Mouse (Mus musculus) embryonic facial prominence, embryonic 11.5 days (tissue): Measurements from ENCODE around the gene Gsdma3. TPM values are rescaled to one million over a fixed set of nuclear protein-coding genes. Genes with fewer than 3 reads are reported as not detected.
"Not testable (repeated sequence)": the region's sequence is repeated elsewhere in the genome, so short reads cannot be mapped to it uniquely, and the experiment has no call there.

Source experiments
- ATAC-seq: fragments of 200-750 bp; cut with Nextera tagmentation; replicated peaks from 2 replicates; pipeline ENCODE4 v1.8.0; 2017; ENCODE audit warnings: low read depth; ENCODE audit not compliant: insufficient number of reproducible peaks, low FRiP score, low TSS enrichment
- DNase-seq: peaks from one replicate; pipeline ENCODE4 v3.0.0-alpha.2; 2015; ENCODE audit warnings: low spot score
- H3K27ac ChIP-seq: fragments of 300-500 bp; sonication (generic); replicated peaks from 2 replicates; pipeline ENCODE4 v1.5.1; 2014; ENCODE audit warnings: mild to moderate bottlenecking, low read depth, low read length, control low read depth
- H3K27me3 ChIP-seq: fragments of 300-500 bp; sonication (generic); 2 replicates; pipeline ENCODE4 v1.6.1; 2014; ENCODE audit warnings: mild to moderate bottlenecking, low read length, moderate library complexity, mixed read lengths; ENCODE audit not compliant: control insufficient read depth, insufficient read depth
- H3K36me3 ChIP-seq: fragments of 300-500 bp; sonication (generic); replicated peaks from 2 replicates; pipeline ENCODE4 v1.6.1; 2014; ENCODE audit warnings: low read depth, mild to moderate bottlenecking, low read length, moderate library complexity, mixed read lengths; ENCODE audit not compliant: control insufficient read depth, insufficient read depth
- H3K4me1 ChIP-seq: fragments of 300-500 bp; sonication (generic); 2 replicates; pipeline ENCODE4 v1.6.1; 2014; ENCODE audit warnings: low read length, mixed read lengths; ENCODE audit not compliant: control insufficient read depth, insufficient read depth
- H3K4me2 ChIP-seq: fragments of 300-500 bp; sonication (generic); 2 replicates; pipeline ENCODE4 v1.6.1; 2014; ENCODE audit warnings: low read depth, mild to moderate bottlenecking, control low read depth, low read length, moderate library complexity
- H3K4me3 ChIP-seq: fragments of 300-500 bp; sonication (generic); 2 replicates; pipeline ENCODE4 v1.5.1; 2014; ENCODE audit warnings: low read depth, low read length, control low read depth
- H3K9ac ChIP-seq: fragments of 300-500 bp; sonication (generic); replicated peaks from 2 replicates; pipeline ENCODE4 v1.6.1; 2014; ENCODE audit warnings: mild to moderate bottlenecking, control low read depth, low read length
- H3K9me3 ChIP-seq: fragments of 300-500 bp; sonication (generic); replicated peaks from 2 replicates; pipeline ENCODE4 v1.6.1; 2016; ENCODE audit warnings: mild to moderate bottlenecking, low read length, inconsistent platforms, mixed read lengths; ENCODE audit not compliant: control insufficient read depth
- WGBS: fragments of 180-500 bp; shearing (Covaris S2); extraction: QIAGEN DNeasy Blood & Tissue Kit; methylation state at CpG from one replicate; pipeline ENCODE4 v1.1.7; 2014; 5-methylcytosine and 5-hydroxymethylcytosine counted together
- polyA plus RNA-seq: library from polyadenylated mRNA; unstranded; fragments of >200 nt; fragmentation: Nextera tagmentation; extraction: Ambion mirVana; gene quantifications from 2 replicates; pipeline ENCODE4 v1.2.1, GENCODE M21; 2014

The Gsdma3 gene
- polyA plus RNA-seq, 1 experiment from 2014 or later: not detected

DNA sequence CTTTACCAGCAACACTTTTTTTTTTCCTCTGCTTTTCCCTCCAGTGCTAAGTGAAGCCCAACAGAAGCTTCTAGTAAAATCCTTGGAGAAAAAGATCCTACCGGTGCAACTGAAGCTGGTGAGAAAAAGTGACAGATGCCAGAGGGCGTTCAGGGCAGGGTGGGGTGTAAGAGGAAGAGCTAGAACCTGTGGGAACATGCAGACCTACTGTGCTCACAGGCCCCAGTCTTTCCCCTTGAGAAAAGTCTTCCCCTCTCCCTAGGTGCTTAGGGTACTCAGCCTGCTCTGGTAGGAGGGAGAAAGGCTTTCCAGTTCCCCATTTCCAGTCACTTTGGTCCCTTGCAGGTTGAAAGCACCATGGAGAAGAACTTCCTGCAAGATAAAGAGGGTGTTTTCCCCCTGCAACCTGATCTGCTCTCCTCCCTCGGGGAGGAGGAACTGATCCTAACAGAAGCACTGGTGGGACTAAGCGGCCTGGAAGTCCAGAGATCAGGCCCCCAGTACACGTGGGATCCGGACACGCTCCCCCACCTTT lies 49.7 kb downstream of the Gsdma3 start:
- no peaks in the 10 kb centered on the region for H3K9me3 ChIP-seq
- no peaks in the 10 kb centered on the region for H3K27me3 ChIP-seq
- no peaks in the 10 kb centered on the region for H3K36me3 ChIP-seq
- H3K4me2 ChIP-seq: no peak overlapping the region
- H3K9ac ChIP-seq: no peak overlapping the region
- no peak overlapping the region for H3K27ac ChIP-seq
- DNase-seq (no peak), ATAC-seq (no peak)
- no peak overlapping the region for H3K4me3 ChIP-seq
- H3K4me1 ChIP-seq: no peaks in the 10 kb centered on the region
- 30% methylated on average over 7 of the region's 7 CpGs for WGBS

DNA sequence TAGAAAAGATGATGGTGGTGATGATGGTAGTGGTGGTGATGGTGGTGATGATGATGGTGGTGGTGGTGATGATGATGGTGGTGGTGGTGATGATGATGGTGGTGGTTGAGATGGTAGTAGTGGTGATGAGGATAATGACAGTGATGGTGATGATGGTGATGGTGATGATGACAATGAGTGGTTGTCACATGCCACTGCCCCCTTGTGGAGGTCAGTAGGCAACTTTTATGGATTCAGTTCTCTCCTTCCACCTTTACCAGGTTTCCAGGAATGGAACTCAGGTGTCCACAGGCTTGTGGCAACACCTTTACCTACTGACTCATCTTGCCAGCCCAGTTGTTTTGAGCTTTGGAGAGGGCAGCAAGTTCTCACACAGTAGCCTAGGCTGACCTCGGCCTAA lies 53.9 kb downstream of the Gsdma3 start:
- H3K4me3 ChIP-seq: no peak overlapping the region
- ATAC-seq: no peak

DNA sequence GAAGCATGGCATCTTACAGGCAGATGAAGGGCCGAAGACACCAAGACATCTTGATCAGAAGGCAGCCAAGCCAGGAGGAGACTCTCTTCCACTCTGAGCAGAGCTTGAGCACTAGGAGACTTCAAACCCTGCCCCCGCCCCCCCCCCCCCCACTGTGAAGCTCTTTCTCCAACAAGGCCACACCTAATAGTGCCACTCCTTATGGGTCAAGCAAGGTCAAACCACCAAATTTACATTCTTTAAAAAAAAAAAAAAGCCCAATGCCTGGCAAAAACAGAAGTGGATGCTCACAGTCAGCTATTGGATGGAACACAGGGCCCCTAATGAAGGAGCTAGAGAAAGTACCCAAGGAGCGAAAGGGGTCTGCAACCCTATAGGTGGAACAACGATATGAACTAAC lies 54.4 kb downstream of the Gsdma3 start:
- not testable (repeated sequence) for H3K27me3 ChIP-seq, H3K4me2 ChIP-seq, H3K4me3 ChIP-seq, H3K4me1 ChIP-seq, H3K9me3 ChIP-seq, H3K36me3 ChIP-seq, H3K27ac ChIP-seq, ATAC-seq, H3K9ac ChIP-seq, DNase-seq
- WGBS: 89% methylated on average over 4 of the region's 4 CpGs

More for the DNA sequence above, 53.9 kb downstream of the Gsdma3 start:
- Histone ChIP-seq H3K4me1 (no peaks in the 10 kb centered on the region), H3K36me3 (no peaks in the 10 kb centered on the region), H3K27me3 (no peaks in the 10 kb centered on the region), H3K4me2 (no peak overlapping the region), H3K27ac (no peak overlapping the region), H3K9me3 (no peaks in the 10 kb centered on the region), H3K9ac (no peak overlapping the region)
- DNase-seq: no peak
- WGBS: 93% methylated on average over 1 of the region's 1 CpGs

- Histone ChIP-seq H3K9me3 (no peaks in the 10 kb centered on the region), H3K9ac (no peak overlapping the region), H3K27ac (no peak overlapping the region), H3K4me1 (no peaks in the 10 kb centered on the region), H3K4me3 (no peak overlapping the region), H3K36me3 (no peaks in the 10 kb centered on the region; the same call in 1 of the 2 replicates), H3K27me3 (no peaks in the 10 kb centered on the region), H3K4me2 (no peak overlapping the region)
- WGBS: 79% methylated on average over 4 of the region's 4 CpGs
- DNase-seq (no peak), ATAC-seq (no peak)
Observed at GRCm38 (mm10) chr11:98681186-98681585, 55.0 kb downstream of the Gsdma3 start.

DNA sequence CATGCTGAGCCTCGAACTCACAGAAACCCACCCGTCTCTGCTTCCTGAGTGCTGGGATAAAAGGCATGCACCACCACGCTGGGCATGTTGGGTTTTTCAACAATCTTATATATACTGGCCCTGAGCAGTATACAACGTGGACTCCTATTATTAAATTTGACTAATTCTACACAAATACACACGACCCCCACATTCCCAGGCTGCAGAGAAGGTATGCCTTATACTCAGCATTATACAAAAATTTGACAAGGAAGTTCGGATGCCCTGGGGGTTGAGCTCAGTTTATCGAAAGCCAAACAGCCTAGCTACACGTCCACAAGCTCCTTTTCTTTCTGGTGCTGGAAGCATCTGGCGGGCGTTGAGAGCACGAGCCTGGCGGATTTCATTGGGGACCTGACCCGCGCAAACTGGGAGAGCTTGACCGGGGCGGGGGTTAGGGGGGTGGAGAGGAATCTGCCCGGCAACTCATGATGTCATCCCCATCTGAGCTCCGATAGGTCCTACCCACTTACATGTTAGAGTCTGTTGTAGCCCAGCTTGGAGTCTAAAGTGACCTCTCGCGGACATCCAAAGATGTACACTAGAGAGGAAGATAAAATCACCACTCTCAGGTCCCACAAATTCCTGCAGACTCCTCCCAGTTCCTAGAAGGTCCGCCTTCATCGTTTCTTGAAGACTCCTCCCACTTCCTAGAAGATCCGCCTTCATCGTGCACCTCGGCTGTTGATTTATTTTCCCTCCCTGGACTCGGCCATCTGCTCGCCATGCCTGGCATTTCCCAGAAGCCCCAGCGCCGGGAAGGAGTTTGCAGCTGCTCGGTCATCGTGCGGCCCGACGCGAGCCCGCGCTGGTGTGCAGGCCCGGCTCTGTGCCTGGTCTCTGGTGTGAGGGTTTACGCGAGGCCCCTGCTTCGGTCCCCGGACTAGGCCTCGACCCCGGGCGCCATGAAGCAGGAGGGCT lies 55.9 kb downstream of the Gsdma3 start, which contains the start of gene Psmd3:
TSS of gene Psmd3 (plus strand) at position 769 of the 960 bp plus-strand sequence.
- Histone ChIP-seq H3K27ac (0 out of 2 replicates have a peak within 1 kb of the TSS, but pooled peaks have one; percentile 28), H3K4me1 (no peaks in the 10 kb centered on the region), H3K9ac (peak within 1 kb of the TSS; percentile 96), H3K4me2 (peak within 1 kb of the TSS; percentile 77), H3K4me3 (peak within 1 kb of the TSS; percentile 100), H3K36me3 (no peaks in the 10 kb centered on the region; the same call in 1 of the 2 replicates), H3K27me3 (no peaks in the 10 kb centered on the region), H3K9me3 (no peaks in the 10 kb centered on the region)
- ATAC-seq: peak; percentile 95
- DNase-seq: peak; percentile 97
- 5% methylated on average over 45 of the region's 45 CpGs for WGBS

DNA sequence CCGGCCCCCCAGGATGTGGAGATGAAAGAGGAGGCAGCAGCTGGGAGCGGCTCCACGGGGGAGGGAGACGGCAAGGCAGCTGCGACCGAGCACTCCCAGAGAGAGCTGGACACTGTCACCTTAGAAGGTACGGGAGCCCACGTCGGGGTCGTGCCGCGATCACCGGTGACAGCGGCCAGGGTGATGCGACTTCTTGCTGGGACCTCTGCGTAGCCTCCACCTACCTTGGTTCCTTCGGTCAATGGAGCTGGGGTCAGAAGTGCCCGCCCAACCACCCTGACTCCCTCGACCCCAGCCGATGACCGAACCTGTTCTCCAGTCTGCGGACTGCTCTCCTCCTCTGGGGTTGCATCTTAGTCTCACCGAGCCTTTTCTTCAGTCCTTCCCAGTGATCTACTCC lies 56.7 kb downstream of the Gsdma3 start:
- H3K27me3 ChIP-seq: no peaks in the 10 kb centered on the region
- 0 out of 2 replicates have a peak overlapping the region, but pooled peaks have one; percentile 9 for H3K27ac ChIP-seq
- peak overlapping the region; percentile 96 for H3K9ac ChIP-seq
- no peaks in the 10 kb centered on the region for H3K9me3 ChIP-seq
- 0% methylated on average over 19 of the region's 23 CpGs for WGBS
- H3K4me2 ChIP-seq: peak overlapping the region; percentile 77
- DNase-seq: no peak
- no peak; the same call in 1 of the 2 replicates for ATAC-seq
- H3K4me1 ChIP-seq: no peaks in the 10 kb centered on the region
- peak overlapping the region; percentile 100 for H3K4me3 ChIP-seq
- no peaks in the 10 kb centered on the region; the same call in none of the 2 replicates for H3K36me3 ChIP-seq

GRCm38 (mm10) chr11:98685642-98686041 lies 59.5 kb downstream of the Gsdma3 start:
- DNase-seq (no peak), ATAC-seq (no peak)
- Histone ChIP-seq H3K4me3 (no peak overlapping the region), H3K36me3 (peaks cover 13% of the 10 kb centered on the region), H3K4me1 (no peaks in the 10 kb centered on the region), H3K9me3 (no peaks in the 10 kb centered on the region), H3K9ac (no peak overlapping the region), H3K27me3 (no peaks in the 10 kb centered on the region), H3K4me2 (no peak overlapping the region), H3K27ac (no peak overlapping the region)
- 96% methylated on average over 9 of the region's 9 CpGs for whole genome bisulfite sequencing

- ATAC-seq: no peak
- DNase-seq: no peak
- H3K9me3 ChIP-seq: no peaks in the 10 kb centered on the region
- no peak overlapping the region for H3K4me3 ChIP-seq
- no peak overlapping the region for H3K27ac ChIP-seq
- H3K4me2 ChIP-seq: no peak overlapping the region
- H3K36me3 ChIP-seq: peaks cover 17% of the 10 kb centered on the region
- H3K9ac ChIP-seq: no peak overlapping the region
- 86% methylated on average over 4 of the region's 4 CpGs for WGBS
- H3K4me1 ChIP-seq: no peaks in the 10 kb centered on the region
- no peaks in the 10 kb centered on the region for H3K27me3 ChIP-seq
Observed at GRCm38 (mm10) chr11:98686976-98687375, 60.8 kb downstream of the Gsdma3 start.
